Mouse (Mus musculus) neural tube, embryonic 13.5 days (tissue): Measurements from ENCODE around the gene Slco4a1. TPM values are rescaled to one million over a fixed set of nuclear protein-coding genes. Genes with fewer than 3 reads are reported as not detected.

Experiments
- ATAC-seq: fragments of 200-750 bp; cut with Nextera tagmentation; 2 replicates; pipeline ENCODE4 v1.8.0; 2017; ENCODE audit warnings: low read depth, mild to moderate bottlenecking, moderate TSS enrichment, moderate library complexity
- H3K27ac ChIP-seq: fragments of 300-500 bp; sonication (generic); replicated peaks from 2 replicates; pipeline ENCODE4 v1.5.1; 2015; ENCODE audit warnings: moderate library complexity, mild to moderate bottlenecking, inconsistent platforms
- H3K27me3 ChIP-seq: fragments of 300-500 bp; sonication (generic); 2 replicates; pipeline ENCODE4 v1.6.1; 2015; ENCODE audit warnings: mild to moderate bottlenecking, inconsistent platforms
- H3K36me3 ChIP-seq: fragments of 300-500 bp; sonication (generic); 2 replicates; pipeline ENCODE4 v1.6.1; 2015; ENCODE audit warnings: mild to moderate bottlenecking, inconsistent platforms
- H3K4me1 ChIP-seq: fragments of 300-500 bp; sonication (generic); replicated peaks from 2 replicates; pipeline ENCODE4 v1.6.1; 2015; ENCODE audit warnings: inconsistent platforms
- H3K4me2 ChIP-seq: fragments of 300-500 bp; sonication (generic); 2 replicates; pipeline ENCODE4 v1.6.1; 2015; ENCODE audit warnings: inconsistent platforms, mild to moderate bottlenecking, moderate library complexity
- H3K4me3 ChIP-seq: fragments of 300-500 bp; sonication (generic); 2 replicates; pipeline ENCODE4 v1.5.1; 2015; ENCODE audit warnings: mild to moderate bottlenecking, inconsistent platforms
- H3K9ac ChIP-seq: fragments of 300-500 bp; sonication (generic); 2 replicates; pipeline ENCODE4 v1.6.1; 2015; ENCODE audit warnings: moderate library complexity, mild to moderate bottlenecking, inconsistent platforms
- H3K9me3 ChIP-seq: fragments of 300-500 bp; sonication (generic); 2 replicates; pipeline ENCODE4 v1.6.1; 2016; ENCODE audit warnings: inconsistent platforms
- WGBS: fragments of 180-500 bp; shearing (Covaris S2); methylation state at CpG from one replicate; pipeline ENCODE4 v1.1.7; 2015; 5-methylcytosine and 5-hydroxymethylcytosine counted together
- polyA plus RNA-seq: library from polyadenylated mRNA; unstranded; fragments of >200 nt; fragmentation: Nextera tagmentation; extraction: Ambion mirVana; gene quantifications from 2 replicates; pipeline ENCODE4 v1.2.1, GENCODE M21; 2015

Gene Slco4a1
- polyA plus RNA-seq, 1 experiment from 2014 or later: 5.4 TPM

GRCm38 (mm10) chr2:180511875-180512661, 56.0 kb downstream of the Slco4a1 start:
- WGBS: 51% methylated on average over 13 of the region's 13 CpGs

GRCm38 (mm10) chr2:180513019-180513418, 57.0 kb downstream of the Slco4a1 start:
- Histone ChIP-seq H3K4me1 (peaks cover 24% of the 10 kb centered on the region), H3K4me2 (no peak overlapping the region), H3K4me3 (no peak overlapping the region), H3K27ac (no peak overlapping the region), H3K9ac (no peak overlapping the region), H3K27me3 (no peaks in the 10 kb centered on the region), H3K9me3 (no peaks in the 10 kb centered on the region), H3K36me3 (no peaks in the 10 kb centered on the region)
- 62% methylated on average over 3 of the region's 3 CpGs for whole genome bisulfite sequencing
- ATAC-seq: no peak

More at GRCm38 (mm10) chr2:180511875-180512661, 56.0 kb downstream of the Slco4a1 start:
- H3K4me1 ChIP-seq: peaks cover 24% of the 10 kb centered on the region
- H3K4me2 ChIP-seq: no peak overlapping the region
- no peaks in the 10 kb centered on the region for H3K27me3 ChIP-seq
- ATAC-seq: no peak
- H3K4me3 ChIP-seq: no peak overlapping the region
- H3K9me3 ChIP-seq: no peaks in the 10 kb centered on the region
- H3K27ac ChIP-seq: no peak overlapping the region
- H3K9ac ChIP-seq: no peak overlapping the region
- H3K36me3 ChIP-seq: no peaks in the 10 kb centered on the region

- Histone ChIP-seq H3K4me2 (no peak overlapping the region), H3K36me3 (no peaks in the 10 kb centered on the region), H3K4me3 (no peak overlapping the region), H3K27me3 (no peaks in the 10 kb centered on the region), H3K9ac (no peak overlapping the region), H3K27ac (no peak overlapping the region), H3K9me3 (no peaks in the 10 kb centered on the region), H3K4me1 (peaks cover 24% of the 10 kb centered on the region)
- ATAC-seq: no peak
- WGBS: 29% methylated on average over 4 of the region's 4 CpGs
Observed at GRCm38 (mm10) chr2:180513835-180514234, 57.8 kb downstream of the Slco4a1 start.

GRCm38 (mm10) chr2:180521437-180522221, 65.6 kb downstream of the Slco4a1 start:
- no peak for ATAC-seq
- no peak overlapping the region for H3K9ac ChIP-seq

GRCm38 (mm10) chr2:180522825-180523224, 66.8 kb downstream of the Slco4a1 start:
- Histone ChIP-seq H3K4me1 (no peaks in the 10 kb centered on the region), H3K27ac (no peak overlapping the region), H3K36me3 (no peaks in the 10 kb centered on the region), H3K27me3 (no peaks in the 10 kb centered on the region), H3K4me3 (no peak overlapping the region), H3K9me3 (no peaks in the 10 kb centered on the region), H3K4me2 (no peak overlapping the region), H3K9ac (no peak overlapping the region)
- WGBS: 64% methylated on average over 4 of the region's 4 CpGs
- ATAC-seq: no peak

More at GRCm38 (mm10) chr2:180521437-180522221, 65.6 kb downstream of the Slco4a1 start:
- Histone ChIP-seq H3K4me3 (no peak overlapping the region), H3K4me2 (no peak overlapping the region), H3K4me1 (no peaks in the 10 kb centered on the region), H3K27me3 (no peaks in the 10 kb centered on the region), H3K27ac (no peak overlapping the region), H3K9me3 (no peaks in the 10 kb centered on the region), H3K36me3 (no peaks in the 10 kb centered on the region)
- 77% methylated on average over 4 of the region's 5 CpGs for WGBS

Other genes with a start within 250 kb of the Slco4a1 start
- gene Lama5, start 230.4 kb upstream of the Slco4a1 start, polyA plus RNA-seq: 2.0 and 2.4 TPM in 2 replicates
- gene Rps21, start 198.9 kb upstream of the Slco4a1 start, polyA plus RNA-seq: 362 and 435 TPM in 2 replicates
- 22.0 and 23.9 TPM in 2 replicates for gene Cables2, start 182.7 kb upstream of the Slco4a1 start, polyA plus RNA-seq
- gene Rbbp8nl, start 166.4 kb upstream of the Slco4a1 start, polyA plus RNA-seq: not detected in 2 replicates
- gene Gata5, start 121.5 kb upstream of the Slco4a1 start, polyA plus RNA-seq: 0.10 TPM in 1 of 2 replicates, not detected in the other
- gene Ntsr1, start 43.7 kb downstream of the Slco4a1 start, polyA plus RNA-seq: 0.43 and 0.47 TPM in 2 replicates
- 40.1 and 43.8 TPM in 2 replicates for gene Mrgbp, start 125.1 kb downstream of the Slco4a1 start, polyA plus RNA-seq
- gene Ogfr, start 133.0 kb downstream of the Slco4a1 start, polyA plus RNA-seq: 79.3 and 80.9 TPM in 2 replicates
- 69.2 and 73.5 TPM in 2 replicates for gene Col9a3, start 141.5 kb downstream of the Slco4a1 start, polyA plus RNA-seq
- 0.40 and 0.55 TPM in 2 replicates for gene Tcfl5, start 186.5 kb downstream of the Slco4a1 start, polyA plus RNA-seq